Mouse (Mus musculus) liver, postnatal 0 days (tissue): Measurements from ENCODE around the gene Limch1. TPM values are rescaled to one million over a fixed set of nuclear protein-coding genes. Genes with fewer than 3 reads are reported as not detected.

Experiments used
- ATAC-seq: fragments of 200-750 bp; cut with Nextera tagmentation; 2 replicates; pipeline ENCODE4 v1.8.0; 2017; ENCODE audit warnings: mild to moderate bottlenecking, moderate library complexity
- DNase-seq: peaks from one replicate; pipeline ENCODE4 v3.0.0-alpha.2; 2016
- H3K27ac ChIP-seq: fragments of 300-500 bp; sonication (generic); 2 replicates; pipeline ENCODE4 v1.5.1; 2014; ENCODE audit warnings: antibody characterized with exemption, moderate library complexity, mild to moderate bottlenecking, low read depth
- H3K27me3 ChIP-seq: fragments of 300-500 bp; sonication (generic); 2 replicates; pipeline ENCODE4 v1.6.1; 2014; ENCODE audit warnings: low read length, control low read depth, mixed read lengths; ENCODE audit not compliant: insufficient read depth
- H3K36me3 ChIP-seq: fragments of 300-500 bp; sonication (generic); replicated peaks from 2 replicates; pipeline ENCODE4 v1.6.1; 2014; ENCODE audit warnings: mild to moderate bottlenecking, control low read depth, low read length, moderate library complexity, mixed read lengths; ENCODE audit not compliant: insufficient read depth
- H3K4me1 ChIP-seq: fragments of 300-500 bp; sonication (generic); 2 replicates; pipeline ENCODE4 v1.6.1; 2014; ENCODE audit warnings: antibody characterized with exemption, mild to moderate bottlenecking, control low read depth; ENCODE audit not compliant: insufficient read depth
- H3K4me2 ChIP-seq: fragments of 300-500 bp; sonication (generic); 2 replicates; pipeline ENCODE4 v1.6.1; 2014; ENCODE audit warnings: low read depth, mild to moderate bottlenecking, low read length, moderate library complexity, mixed read lengths
- H3K4me3 ChIP-seq: fragments of 300-500 bp; sonication (generic); 2 replicates; pipeline ENCODE4 v1.5.1; 2014; ENCODE audit warnings: low read depth, low read length
- H3K9ac ChIP-seq: fragments of 300-500 bp; sonication (generic); replicated peaks from 2 replicates; pipeline ENCODE4 v1.6.1; 2014; ENCODE audit warnings: mild to moderate bottlenecking, moderate library complexity
- H3K9me3 ChIP-seq: fragments of 300-500 bp; sonication (generic); 2 replicates; pipeline ENCODE4 v1.6.1; 2016; ENCODE audit warnings: mild to moderate bottlenecking, control low read depth, low read length, mixed read lengths
- CTCF ChIP-seq: sonication (generic); IDR thresholded peaks from 2 replicates; pipeline ENCODE4 v1.5.1; 2016; ENCODE audit warnings: antibody characterized with exemption, low read depth
- EP300 ChIP-seq: IDR thresholded peaks from 2 replicates; pipeline ENCODE4 v1.6.1; 2016; ENCODE audit warnings: antibody characterized with exemption, low read depth, mild to moderate bottlenecking
- WGBS: fragments of 180-500 bp; shearing (Covaris S2); extraction: QIAGEN DNeasy Blood & Tissue Kit; methylation state at CpG from one replicate; pipeline ENCODE4 v1.1.7; 2014; ENCODE audit not compliant: insufficient replicate concordance; 5-methylcytosine and 5-hydroxymethylcytosine counted together
- polyA plus RNA-seq: library from polyadenylated mRNA; unstranded; fragments of >200 nt; fragmentation: Nextera tagmentation; extraction: Ambion mirVana; gene quantifications from 2 replicates; pipeline ENCODE4 v1.2.1, GENCODE M21; 2015

Gene Limch1
- polyA plus RNA-seq, 1 experiment from 2014 or later, result 1.6 TPM

DNA sequence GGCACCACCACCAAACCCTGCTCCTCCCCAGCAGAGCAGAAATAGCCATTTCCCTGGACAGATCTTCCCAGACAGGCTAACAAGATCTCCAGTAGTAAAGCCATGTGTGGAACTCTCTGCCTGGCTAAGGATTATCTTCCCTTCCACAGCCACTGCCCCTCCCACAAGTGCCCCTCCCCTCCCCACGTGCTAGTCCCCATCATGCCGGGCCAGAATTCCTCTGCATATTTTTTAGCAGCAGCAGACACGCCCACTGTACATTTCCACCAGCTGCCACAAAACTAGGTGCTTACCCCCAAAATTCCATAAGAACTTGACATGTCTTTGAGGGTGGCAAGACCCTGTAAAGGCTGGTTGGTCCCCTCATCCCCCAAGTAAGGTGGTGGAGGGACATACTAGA is 284.3 kb downstream of the Limch1 start:
- 54% methylated on average over 3 of the region's 3 CpGs for WGBS
- no peaks in the 10 kb centered on the region for H3K36me3 ChIP-seq
- no peak overlapping the region for H3K27ac ChIP-seq
- TF ChIP-seq CTCF, result no peak
- no peak for TF ChIP-seq EP300
- H3K4me1 ChIP-seq, result 0 out of 2 replicates have a peak, but pooled peaks cover 2% of the 10 kb centered on the region
- DNase-seq, result peak; percentile 11
- H3K4me3 ChIP-seq, result no peak overlapping the region
- no peak overlapping the region for H3K4me2 ChIP-seq
- H3K9ac ChIP-seq, result no peak overlapping the region
- no peak for ATAC-seq
- H3K9me3 ChIP-seq, result no peaks in the 10 kb centered on the region
- no peaks in the 10 kb centered on the region for H3K27me3 ChIP-seq

DNA sequence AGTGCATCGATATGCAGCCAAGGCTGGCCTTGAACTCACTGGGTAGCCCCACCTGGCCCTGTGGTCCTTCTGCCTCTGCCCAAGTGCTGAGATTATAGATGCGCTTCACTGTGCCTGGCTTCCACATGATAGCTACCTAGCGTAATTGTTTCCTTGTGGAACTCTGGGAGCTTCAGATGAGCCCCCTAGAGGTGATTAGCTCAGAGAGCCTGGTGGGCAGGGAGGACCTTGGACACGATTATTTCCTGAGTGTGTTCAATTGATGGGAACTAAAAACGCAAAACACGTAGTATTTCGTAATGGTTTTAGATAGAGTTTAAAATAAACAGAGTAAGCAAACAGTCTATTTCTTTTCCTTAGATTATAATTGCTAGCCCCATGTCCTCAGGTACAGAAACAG is 287.0 kb downstream of the Limch1 start:
- TF ChIP-seq EP300 (no peak), CTCF (no peak)
- Histone ChIP-seq H3K27ac (no peak overlapping the region), H3K4me2 (no peak overlapping the region), H3K4me1 (no peaks in the 10 kb centered on the region), H3K36me3 (no peaks in the 10 kb centered on the region), H3K9ac (no peak overlapping the region), H3K27me3 (no peaks in the 10 kb centered on the region), H3K9me3 (no peaks in the 10 kb centered on the region), H3K4me3 (no peak overlapping the region)
- ATAC-seq, result no peak
- no peak for DNase-seq
- 60% methylated on average over 7 of the region's 7 CpGs for WGBS

DNA sequence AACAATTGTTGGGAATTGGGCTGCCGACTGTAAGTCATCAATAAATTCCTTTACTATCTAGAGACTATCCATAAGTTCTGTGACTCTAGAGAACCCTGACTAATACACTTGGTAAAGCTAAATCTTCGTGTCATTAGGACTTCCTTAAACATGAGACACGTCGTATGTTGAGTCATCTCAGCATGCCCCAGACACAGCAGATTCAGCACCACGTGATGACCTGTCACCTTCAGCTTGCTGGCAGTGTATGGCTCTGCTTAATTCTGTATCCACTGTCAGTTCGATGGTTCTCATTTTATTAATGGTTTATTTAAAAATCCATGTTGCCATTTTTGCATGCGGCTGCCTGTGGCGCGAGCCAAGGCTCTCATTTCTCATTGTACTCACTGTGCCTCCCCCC is 298.3 kb downstream of the Limch1 start:
- H3K9me3 ChIP-seq, result no peaks in the 10 kb centered on the region
- no peaks in the 10 kb centered on the region for H3K4me1 ChIP-seq
- no peak for ATAC-seq
- peaks cover 3% of the 10 kb centered on the region; the same call in 1 of the 2 replicates for H3K27me3 ChIP-seq
- WGBS, result 61% methylated on average over 8 of the region's 9 CpGs
- H3K27ac ChIP-seq, result no peak overlapping the region
- DNase-seq, result no peak
- TF ChIP-seq EP300, result no peak
- no peak for TF ChIP-seq CTCF
- no peaks in the 10 kb centered on the region for H3K36me3 ChIP-seq
- H3K4me3 ChIP-seq, result no peak overlapping the region
- H3K4me2 ChIP-seq, result no peak overlapping the region
- no peak overlapping the region for H3K9ac ChIP-seq

DNA sequence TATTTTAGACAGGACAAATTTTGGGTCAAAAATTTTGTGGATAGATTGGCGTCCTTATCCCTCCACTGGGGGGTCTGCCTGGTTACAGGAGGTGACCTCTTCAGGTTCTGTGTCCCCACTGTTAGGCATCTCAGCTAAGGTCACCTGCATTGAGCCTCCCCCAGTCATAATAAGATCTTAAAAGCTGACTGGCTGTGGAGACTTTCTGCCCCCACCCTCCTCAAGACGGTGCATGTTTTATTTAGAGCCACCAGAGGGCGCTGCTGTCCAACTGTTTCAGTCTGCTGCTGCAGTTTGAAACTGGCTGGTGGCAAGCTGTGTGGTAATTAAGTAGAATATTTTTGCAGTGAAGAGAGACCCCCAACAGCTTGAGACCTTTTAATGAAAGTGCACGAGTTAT is 302.4 kb downstream of the Limch1 start:
- Histone ChIP-seq H3K27ac (no peak overlapping the region), H3K9me3 (no peaks in the 10 kb centered on the region), H3K4me3 (no peak overlapping the region), H3K9ac (no peak overlapping the region), H3K36me3 (no peaks in the 10 kb centered on the region), H3K4me2 (no peak overlapping the region), H3K4me1 (no peaks in the 10 kb centered on the region), H3K27me3 (peaks cover 3% of the 10 kb centered on the region; the same call in 1 of the 2 replicates)
- no peak for ATAC-seq
- WGBS, result 19% methylated on average over 4 of the region's 4 CpGs
- DNase-seq, result peak; percentile 51
- TF ChIP-seq CTCF (peak; percentile 88), EP300 (no peak)

DNA sequence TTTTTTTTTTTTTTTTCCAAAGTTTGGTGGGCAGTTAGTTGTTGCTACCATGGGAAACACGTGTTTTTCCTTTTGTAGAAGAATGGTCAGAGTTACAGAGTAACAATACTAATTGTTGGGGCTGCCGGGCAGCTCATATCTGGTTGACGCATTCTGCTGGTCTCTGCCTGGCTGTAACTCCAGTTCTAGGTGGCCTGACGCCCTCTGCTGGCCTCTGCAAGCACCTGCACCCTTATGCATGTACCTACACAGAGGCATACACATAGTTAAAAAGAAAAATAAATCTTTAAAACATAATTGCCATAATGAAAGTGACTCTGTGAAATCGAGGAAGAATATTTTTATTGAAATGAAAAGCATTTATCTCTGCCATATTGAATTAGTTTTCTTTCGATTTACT is 312.2 kb downstream of the Limch1 start:
- H3K27me3 ChIP-seq, result no peaks in the 10 kb centered on the region
- H3K27ac ChIP-seq, result no peak overlapping the region
- H3K4me2 ChIP-seq, result no peak overlapping the region
- no peak overlapping the region for H3K4me3 ChIP-seq
- ATAC-seq (no peak), DNase-seq (no peak)
- H3K4me1 ChIP-seq, result no peaks in the 10 kb centered on the region
- H3K36me3 ChIP-seq, result no peaks in the 10 kb centered on the region
- no peak for TF ChIP-seq EP300
- TF ChIP-seq CTCF, result 0 out of 2 replicates have a peak, but pooled peaks have one; percentile 5
- 72% methylated on average over 6 of the region's 6 CpGs for WGBS
- H3K9me3 ChIP-seq, result 0 out of 2 replicates have a peak, but pooled peaks cover 2% of the 10 kb centered on the region
- H3K9ac ChIP-seq, result no peak overlapping the region

DNA sequence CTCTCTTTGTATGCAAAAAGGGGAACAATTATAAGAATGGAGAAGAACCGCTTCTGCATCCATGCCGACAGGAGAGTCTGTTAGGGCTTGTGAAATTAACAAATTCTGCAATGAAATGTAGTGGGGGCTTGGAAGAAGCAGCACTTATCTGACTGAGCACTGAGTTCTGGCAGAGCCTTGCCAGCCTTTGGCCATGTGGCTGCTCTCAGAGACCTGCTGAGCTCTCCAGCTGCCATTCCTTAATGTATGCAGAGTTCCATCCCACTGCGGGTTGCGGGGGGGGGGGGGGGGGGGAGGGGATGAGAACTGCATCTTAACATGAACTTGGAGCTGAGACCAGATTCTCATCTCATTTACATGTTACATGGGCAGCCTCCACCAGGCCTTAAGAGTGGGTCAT is 314.9 kb downstream of the Limch1 start:
- Histone ChIP-seq H3K27me3 (no peaks in the 10 kb centered on the region), H3K9ac (no peak overlapping the region), H3K27ac (no peak overlapping the region), H3K4me3 (no peak overlapping the region), H3K36me3 (no peaks in the 10 kb centered on the region), H3K4me1 (no peaks in the 10 kb centered on the region), H3K9me3 (0 out of 2 replicates have a peak, but pooled peaks cover 2% of the 10 kb centered on the region), H3K4me2 (no peak overlapping the region)
- WGBS, result 38% methylated on average over 3 of the region's 4 CpGs
- DNase-seq (no peak), ATAC-seq (no peak)
- TF ChIP-seq EP300 (no peak), CTCF (no peak)

DNA sequence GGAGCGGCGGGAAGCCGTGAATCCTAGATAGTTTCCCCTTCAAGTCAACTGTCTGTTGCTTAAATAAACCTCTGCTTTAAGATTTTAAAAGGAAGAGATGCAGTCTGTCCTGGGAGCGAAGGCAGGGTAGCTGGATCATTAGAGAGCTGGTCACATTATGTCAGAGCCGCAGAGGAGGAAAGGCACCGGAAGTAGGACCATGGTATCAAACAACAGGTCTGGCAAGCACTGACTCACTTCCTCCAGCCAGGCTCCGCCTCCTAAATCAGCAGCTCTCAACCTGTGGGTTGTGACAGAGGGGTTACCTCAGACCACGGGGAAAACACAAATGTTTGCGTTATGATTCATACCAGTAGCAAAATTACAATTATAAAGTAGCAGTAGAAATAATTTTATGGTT is 318.0 kb downstream of the Limch1 start:
- Histone ChIP-seq H3K4me2 (no peak overlapping the region), H3K4me3 (no peak overlapping the region), H3K4me1 (no peaks in the 10 kb centered on the region), H3K9me3 (no peaks in the 10 kb centered on the region), H3K36me3 (no peaks in the 10 kb centered on the region), H3K27ac (no peak overlapping the region), H3K27me3 (no peaks in the 10 kb centered on the region), H3K9ac (no peak overlapping the region)
- ATAC-seq, result no peak
- TF ChIP-seq CTCF (no peak), EP300 (no peak)
- no peak for DNase-seq
- 57% methylated on average over 9 of the region's 9 CpGs for WGBS
